ENCODE assay signal across 16 mouse cellular contexts in genomic region chr3:142995981-142996743, GRCm38 (mm10).
DNase-seq lines count a peak whose midpoint lies in the region; ATAC-seq and TF ChIP-seq lines count a peak whose summit lies in the region.
"Had no signal": no experiment of that assay in that cellular context is flagged by ENCODE, and none has a peak within 500 bp of the region (broad histone marks: within the 10 kb centered on the region; RNA-seq: fewer than 3 reads in every experiment).

No protein-coding gene starts in this region.

- no peak for TF ChIP-seq POLR2A in lung, adult 2 months (IDR thresholded peaks at IDR 0.05; ENCODE audit: borderline replicate concordance, extremely low read depth, low read depth, low read length)

- H3K9ac ChIP-seq in lung, embryonic 14.5 days: no peak overlapping the region
- H3K9ac ChIP-seq: midbrain, embryonic 15.5 days had no signal

- no peak for ATAC-seq in lung, embryonic 14.5 days (ENCODE audit: insufficient read depth)
- peak; percentile 82 for ATAC-seq in granulocyte monocyte progenitor cell, adult 5-6 weeks (replicated peaks; ENCODE audit: poor library complexity, severe bottlenecking)
- ATAC-seq in erythroid progenitor cell, adult 5-6 weeks (replicated peaks; ENCODE audit: low FRiP score, poor library complexity, severe bottlenecking): no peak
- ATAC-seq: CD4-positive, CD25-positive, alpha-beta regulatory T cell, adult 4 months; midbrain, embryonic 15.5 days had no signal

- WGBS in lung, embryonic 14.5 days: 41% methylated on average over 3 of the region's 3 CpGs
- WGBS in lung, adult 2 months: 46% methylated on average over 3 of the region's 3 CpGs

- intact Hi-C loops in gastrocnemius, adult 2 months (cut with DNase I): no loop called here

- H3K27ac ChIP-seq in gastrocnemius, adult 2 months: no peak overlapping the region
- H3K27ac ChIP-seq in lung, embryonic 14.5 days (ENCODE audit: low read depth): no peak overlapping the region
- H3K27ac ChIP-seq: midbrain, embryonic 15.5 days had no signal

- no peaks in the 10 kb centered on the region for H3K27me3 ChIP-seq in lung, embryonic 14.5 days (ENCODE audit: insufficient read depth, low read length)
- H3K27me3 ChIP-seq: midbrain, embryonic 15.5 days had no signal

- no peaks in the 10 kb centered on the region for H3K9me3 ChIP-seq in lung, embryonic 14.5 days (ENCODE audit: low read depth, low read length)
- H3K9me3 ChIP-seq: midbrain, embryonic 15.5 days had no signal

- no peaks in the 10 kb centered on the region for H3K4me1 ChIP-seq in lung, embryonic 14.5 days (ENCODE audit: insufficient read depth)
- H3K4me1 ChIP-seq in lung, adult 2 months (ENCODE audit: control insufficient read depth, insufficient read depth, low read length): no peaks in the 10 kb centered on the region
- H3K4me1 ChIP-seq: midbrain, embryonic 15.5 days had no signal

- peak; percentile 8; the same call in 1 of the 2 replicates for TF ChIP-seq CTCF in gastrocnemius, adult 2 months (IDR thresholded peaks at IDR 0.05)
- peak; percentile 50 for TF ChIP-seq CTCF in lung, embryonic 14.5 days (IDR thresholded peaks at IDR 0.05; ENCODE audit: low read depth)
- TF ChIP-seq CTCF in lung, adult 2 months (IDR thresholded peaks at IDR 0.05; ENCODE audit: insufficient read depth, low read length): no peak

- H3K36me3 ChIP-seq in lung, embryonic 14.5 days (ENCODE audit: insufficient read depth): no peaks in the 10 kb centered on the region
- H3K36me3 ChIP-seq: midbrain, embryonic 15.5 days had no signal

- no peak overlapping the region for H3K4me3 ChIP-seq in gastrocnemius, adult 2 months
- no peak overlapping the region for H3K4me3 ChIP-seq in lung, embryonic 14.5 days (ENCODE audit: low read depth, low read length)
- no peak overlapping the region for H3K4me3 ChIP-seq in lung, adult 2 months (replicated peaks; ENCODE audit: extremely low read depth, low read depth, low read length)
- H3K4me3 ChIP-seq: erythroblast, embryonic 14.5 days; midbrain, embryonic 15.5 days had no signal

- no peak for DNase-seq in gastrocnemius, adult 2 months
- no peak for DNase-seq in gastrocnemius, postnatal 10 days
- peak; percentile 70 for DNase-seq in lung, embryonic 14.5 days
- no peak for DNase-seq in lung, adult 2 months
- peak; percentile 13 for DNase-seq in NIH3T3 (ENCODE audit: low read depth)
- DNase-seq: adrenal gland, adult 2 months; cerebellum, postnatal 36 days; kidney, adult 11 months; liver; right cerebral cortex, postnatal 4 days; thymus, adult 2 months had no signal

- no peak overlapping the region for H3K4me2 ChIP-seq in lung, embryonic 14.5 days
- H3K4me2 ChIP-seq: midbrain, embryonic 15.5 days had no signal

Comparison
In these comparisons a context has a peak if more than half of its experiments do, and no peak if none do; other contexts are left out.
1. DNase-seq: peak in lung, embryonic 14.5 days (single experiment) and NIH3T3 (single experiment); none in gastrocnemius, adult 2 months (single experiment), gastrocnemius, postnatal 10 days (single experiment) and lung, adult 2 months (single experiment).